Mouse (Mus musculus) layer of hippocampus, postnatal 10 days (tissue): ENCODE measurements at regions not wholly inside any gene's neighbourhood (a gene's known extent, or its start where the extent isn't known, plus 50 kb on each side); places are given as distances from the start of the nearest gene placed in this dataset.
"Not testable (repeated sequence)": the region's sequence is repeated elsewhere in the genome, so short reads cannot be mapped to it uniquely, and the experiment has no call there.

ENCODE experiments used
- DNase-seq, 2 experiments: peaks; one replicate each; pipeline ENCODE4 v3.0.0; 2021; ENCODE audit warnings: low spot score in 2 of 2

DNA sequence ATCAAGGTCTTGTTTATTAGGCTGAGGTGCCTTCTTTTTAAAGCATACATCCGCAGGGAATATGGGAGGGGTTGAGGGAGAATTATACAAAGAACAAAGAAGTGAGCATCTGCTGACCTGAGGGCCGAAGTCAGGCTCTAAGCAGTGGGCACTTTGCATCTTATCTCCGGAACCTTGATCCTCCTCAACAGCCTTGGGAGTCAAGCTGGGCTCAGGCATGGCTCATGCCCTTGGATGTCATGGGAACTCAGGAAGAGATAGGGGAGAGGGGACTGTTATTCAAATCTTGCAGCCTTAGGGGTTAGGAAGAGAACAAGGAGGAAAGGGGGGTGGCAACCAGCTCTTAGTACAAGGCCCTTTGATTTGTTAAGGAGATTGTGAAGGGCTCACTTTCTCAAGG lies 248.5 kb downstream of the Gm19965 start:
- not testable (repeated sequence) for DNase-seq

DNA sequence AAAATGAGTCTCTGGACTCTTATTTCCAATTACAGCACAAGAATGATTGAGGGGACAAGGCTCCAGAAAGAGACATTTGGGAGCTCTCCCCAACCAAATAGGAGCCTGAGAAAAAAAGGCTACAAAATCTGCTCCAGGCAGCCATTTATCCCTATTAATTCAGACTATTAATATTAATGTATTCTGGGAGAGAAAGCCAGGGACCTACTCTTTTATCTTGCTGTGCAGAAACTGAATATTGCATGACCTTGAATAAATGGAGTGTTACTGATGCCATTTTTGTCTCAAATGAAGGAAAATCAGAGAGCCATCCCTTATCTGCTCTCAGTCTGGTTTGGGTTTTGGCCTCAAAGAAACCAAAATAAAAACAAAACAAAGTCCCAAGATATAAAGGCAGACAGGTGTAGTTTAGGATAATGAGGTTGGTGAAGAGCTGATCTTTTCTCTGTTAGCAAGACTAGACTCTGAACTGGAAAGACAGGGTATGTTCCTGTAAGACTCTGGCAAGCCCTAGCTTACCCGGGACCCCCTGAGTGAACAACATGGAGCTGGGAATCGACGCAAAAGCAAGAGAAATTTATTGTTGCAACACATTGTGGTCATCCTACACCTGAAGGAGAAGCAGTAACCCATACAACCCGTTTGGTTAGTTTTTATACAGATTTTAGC lies 264.5 kb downstream of the Gm19965 start:
- DNase-seq, result no peak

DNA sequence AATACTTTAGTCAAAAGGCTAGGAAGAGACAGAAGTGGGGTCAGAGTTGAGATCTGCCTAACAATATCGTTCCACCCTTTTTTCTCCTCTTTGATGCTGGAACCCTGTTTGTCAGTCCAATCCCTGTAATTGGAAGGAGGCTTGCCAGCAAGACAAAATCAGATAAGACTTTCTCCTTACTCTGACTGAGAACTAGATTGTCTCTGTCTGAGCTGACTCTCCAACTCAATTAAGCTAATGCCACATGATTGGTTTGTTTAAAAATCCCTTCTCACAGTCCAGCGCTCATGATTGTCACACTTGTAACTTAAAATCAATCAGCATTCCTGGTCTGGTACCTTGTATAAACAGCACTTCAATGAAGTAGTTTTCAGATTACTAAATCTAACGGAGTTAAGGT lies 284.4 kb downstream of the Gm19965 start:
- no peak for DNase-seq

DNA sequence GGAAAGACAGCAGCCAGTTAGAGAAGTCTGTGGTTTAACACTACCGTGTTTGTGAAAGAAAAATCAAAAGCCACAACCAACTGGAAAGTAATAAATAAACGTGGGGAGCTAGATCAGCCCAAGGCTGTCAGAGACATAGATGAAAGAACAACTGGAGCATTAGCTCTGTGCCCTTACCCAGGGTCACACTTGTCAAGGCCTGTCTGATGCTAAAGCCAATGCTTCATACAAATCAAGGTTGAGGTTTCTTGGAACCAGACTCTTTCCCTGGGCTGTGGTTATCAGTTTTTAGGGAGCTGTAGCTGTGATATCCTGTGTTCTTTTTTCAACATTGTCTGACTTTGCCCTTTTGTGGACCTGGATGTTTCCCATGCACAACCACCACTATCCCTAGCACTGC lies 308.7 kb downstream of the Gm19965 start:
- DNase-seq, result no peak

DNA sequence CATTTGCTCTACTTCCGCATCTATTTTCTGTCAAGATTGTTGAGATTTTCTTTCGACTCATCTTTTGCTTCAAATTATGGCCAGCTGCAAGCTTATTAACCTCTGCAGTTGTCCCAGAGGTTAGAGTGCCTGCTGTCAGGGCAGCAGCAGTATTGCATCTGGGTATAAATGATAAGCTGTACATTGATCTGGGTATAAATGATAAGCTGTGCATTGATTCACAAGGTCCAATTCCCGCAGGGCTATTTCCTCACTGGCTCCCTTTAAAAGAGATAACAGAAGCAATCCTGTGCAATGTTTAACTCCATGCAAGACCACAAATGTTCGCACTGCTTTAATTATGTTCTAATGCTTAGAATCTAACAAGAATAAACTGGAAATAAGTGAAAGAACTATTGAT lies 311.1 kb downstream of the Gm19965 start:
- DNase-seq, result no peak

DNA sequence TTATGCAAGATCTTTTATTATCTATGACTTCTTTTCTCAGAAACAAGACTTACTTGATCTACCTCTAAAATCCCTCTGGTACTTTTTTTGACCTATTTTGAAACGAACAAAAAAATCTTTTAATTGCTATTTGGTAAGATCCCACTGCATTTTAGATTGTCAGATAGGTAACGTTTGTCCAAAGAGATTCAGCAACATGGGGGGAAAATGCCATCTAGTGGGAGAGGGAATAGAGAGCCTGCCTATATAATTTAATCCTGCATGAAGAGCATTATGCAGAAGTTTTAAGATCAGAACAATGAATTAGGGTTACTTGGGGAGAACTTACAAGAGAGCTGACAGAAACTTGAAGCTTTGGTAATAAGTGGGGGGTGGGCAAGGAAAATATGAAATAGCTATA lies 320.2 kb downstream of the Gm19965 start:
- peak in 1 of 2 experiments; percentile 4 for DNase-seq
